Mouse (Mus musculus) cerebellum, adult 2 months (tissue): ENCODE measurements at regions not wholly inside any gene's neighbourhood (a gene's known extent, or its start where the extent isn't known, plus 50 kb on each side); places are given as distances from the start of the nearest gene placed in this dataset.
A peak's percentile ranks its signal among the peaks of the same experiment; 100 is the strongest.

Experiments used
- DNase-seq, 2 experiments: peaks; one replicate each; pipeline ENCODE4 v3.0.0; 2021
- H3K27ac ChIP-seq: fragments of 200-500 bp; 2 replicates; pipeline ENCODE4 v1.5.1; 2012; ENCODE audit warnings: low read length, control low read depth, inconsistent platforms; ENCODE audit not compliant: insufficient read depth
- H3K27me3 ChIP-seq: fragments of 200-500 bp; 2 replicates; pipeline ENCODE4 v1.6.1; 2012; ENCODE audit warnings: inconsistent platforms, mild to moderate bottlenecking, low read length, moderate library complexity; ENCODE audit not compliant: control insufficient read depth, insufficient read depth
- H3K4me1 ChIP-seq: fragments of 200-500 bp; 2 replicates; pipeline ENCODE4 v1.6.1; 2011; ENCODE audit warnings: low read length; ENCODE audit not compliant: control insufficient read depth, insufficient read depth
- H3K4me3 ChIP-seq: fragments of 200-500 bp; replicated peaks from 2 replicates; pipeline ENCODE3; 2011; ENCODE audit warnings: mild to moderate bottlenecking, low read depth, low read length, control low read depth; ENCODE audit not compliant: insufficient read depth
- CTCF ChIP-seq: fragments of 200-500 bp; IDR thresholded peaks from 2 replicates; pipeline ENCODE4 v1.5.1; 2011; ENCODE audit warnings: low read depth, mild to moderate bottlenecking, control low read depth, low read length, moderate library complexity, borderline replicate concordance; ENCODE audit not compliant: insufficient read depth
- POLR2A ChIP-seq: fragments of 200-500 bp; IDR thresholded peaks from 2 replicates; pipeline ENCODE4 v1.6.1; 2011; ENCODE audit warnings: low read length, control low read depth, borderline replicate concordance; ENCODE audit not compliant: insufficient read depth
- WGBS: fragments of 180-500 bp; shearing (Covaris S2); methylation state at CpG from one replicate; pipeline ENCODE4 v1.1.7; 2018; 5-methylcytosine and 5-hydroxymethylcytosine counted together

- no peak for DNase-seq
- Histone ChIP-seq H3K4me1 (no peaks in the 10 kb centered on the region), H3K27me3 (no peaks in the 10 kb centered on the region), H3K27ac (no peak overlapping the region), H3K4me3 (no peak overlapping the region)
- TF ChIP-seq CTCF (no peak), POLR2A (no peak)
- WGBS, result 42% methylated on average over 7 of the region's 7 CpGs
Measured at GRCm38 (mm10) chr7:119384670-119385241, 74.3 kb downstream of the Gp2 start.

GRCm38 (mm10) chr7:119379935-119380334, 79.2 kb downstream of the Gp2 start:
- Histone ChIP-seq H3K4me1 (no peaks in the 10 kb centered on the region), H3K4me3 (no peak overlapping the region), H3K27ac (no peak overlapping the region), H3K27me3 (no peaks in the 10 kb centered on the region)
- DNase-seq, result no peak
- WGBS, result 7% methylated on average over 3 of the region's 3 CpGs
- TF ChIP-seq CTCF, result no peak
- no peak for TF ChIP-seq POLR2A

GRCm38 (mm10) chr7:119364268-119364596, 94.9 kb downstream of the Gp2 start:
- no peaks in the 10 kb centered on the region for H3K4me1 ChIP-seq
- WGBS, result 50% methylated on average over 1 of the region's 1 CpGs
- TF ChIP-seq POLR2A (no peak), CTCF (no peak)
- H3K27me3 ChIP-seq, result no peaks in the 10 kb centered on the region
- H3K4me3 ChIP-seq, result no peak overlapping the region
- no peak overlapping the region for H3K27ac ChIP-seq
- no peak for DNase-seq

GRCm38 (mm10) chr7:119363552-119364267, 95.4 kb downstream of the Gp2 start:
- 33% methylated on average over 5 of the region's 5 CpGs for WGBS
- no peaks in the 10 kb centered on the region for H3K27me3 ChIP-seq
- no peak overlapping the region for H3K27ac ChIP-seq
- H3K4me3 ChIP-seq, result no peak overlapping the region
- TF ChIP-seq POLR2A, result no peak
- TF ChIP-seq CTCF, result no peak
- H3K4me1 ChIP-seq, result no peaks in the 10 kb centered on the region
- DNase-seq, result no peak

GRCm38 (mm10) chr7:119357338-119357737, 101.7 kb downstream of the Gp2 start:
- WGBS, result 46% methylated on average over 3 of the region's 3 CpGs
- Histone ChIP-seq H3K27me3 (no peaks in the 10 kb centered on the region), H3K4me1 (no peaks in the 10 kb centered on the region), H3K4me3 (no peak overlapping the region), H3K27ac (no peak overlapping the region)
- DNase-seq, result no peak
- TF ChIP-seq POLR2A (no peak), CTCF (no peak)

- Histone ChIP-seq H3K4me3 (no peak overlapping the region), H3K27me3 (no peaks in the 10 kb centered on the region), H3K27ac (no peak overlapping the region), H3K4me1 (no peaks in the 10 kb centered on the region)
- TF ChIP-seq POLR2A (no peak), CTCF (no peak)
- no peak for DNase-seq
Measured at GRCm38 (mm10) chr7:119356251-119356650, 102.8 kb downstream of the Gp2 start.

- no peak overlapping the region for H3K27ac ChIP-seq
- WGBS, result 72% methylated on average over 12 of the region's 12 CpGs
- H3K4me1 ChIP-seq, result no peaks in the 10 kb centered on the region
- H3K4me3 ChIP-seq, result no peak overlapping the region
- no peak for TF ChIP-seq POLR2A
- TF ChIP-seq CTCF, result no peak
- H3K27me3 ChIP-seq, result no peaks in the 10 kb centered on the region
- DNase-seq, result peak in 1 of 2 experiments; percentile 2
Measured at GRCm38 (mm10) chr7:119352571-119352970, 106.5 kb downstream of the Gp2 start.

- DNase-seq, result no peak
Measured at GRCm38 (mm10) chr7:119350641-119351040, 108.4 kb downstream of the Gp2 start.

More at GRCm38 (mm10) chr7:119350641-119351040, 108.4 kb downstream of the Gp2 start:
- no peaks in the 10 kb centered on the region for H3K4me1 ChIP-seq
- H3K27me3 ChIP-seq, result no peaks in the 10 kb centered on the region
- no peak overlapping the region for H3K27ac ChIP-seq
- 88% methylated on average over 1 of the region's 1 CpGs for WGBS
- H3K4me3 ChIP-seq, result no peak overlapping the region
- TF ChIP-seq CTCF (no peak), POLR2A (no peak)
